Mouse (Mus musculus): ENCODE data around the gene Slc22a6. TPM values are rescaled to one million over a fixed set of nuclear protein-coding genes. Genes with fewer than 3 reads are reported as not detected.

The Slc22a6 gene
- polyA plus RNA-seq, 1 experiment from 2014 or later: 6.6 TPM

DNA sequence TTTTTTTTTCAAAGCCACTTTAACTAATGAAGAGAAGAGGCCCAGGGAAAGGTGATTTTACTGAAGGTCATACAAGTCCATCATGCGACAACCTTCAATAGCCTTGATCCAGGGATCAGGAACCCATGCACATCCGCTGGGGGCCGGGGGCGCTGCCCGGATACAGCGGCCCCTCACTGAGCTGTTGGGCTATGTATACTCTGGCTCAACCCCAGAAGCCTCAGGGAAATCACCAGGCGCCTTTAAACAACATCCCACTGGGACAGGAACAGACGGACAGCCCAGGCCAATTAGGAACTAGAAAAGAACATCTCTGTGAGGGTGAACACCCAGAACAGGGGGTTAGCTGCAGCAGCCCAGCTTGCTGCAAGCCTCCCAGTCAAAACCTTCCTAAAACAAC lies 26.9 kb upstream of the Slc22a6 start, which contains the start of gene Slc22a8:
Slc22a8 (plus strand) TSS at position 301 of the 400 bp plus-strand sequence.
- no peaks in the 10 kb centered on the region for H3K9me3 ChIP-seq
- H3K4me2 ChIP-seq (replicated peaks): no peak within 1 kb of the TSS
- H3K4me3 ChIP-seq: no peak within 1 kb of the TSS
- H3K4me1 ChIP-seq: 0 out of 2 replicates have a peak, but pooled peaks cover 3% of the 10 kb centered on the region
- no peaks in the 10 kb centered on the region for H3K36me3 ChIP-seq
- no peak for ATAC-seq (replicated peaks)
- H3K27me3 ChIP-seq: no peaks in the 10 kb centered on the region
- no peak within 1 kb of the TSS for H3K27ac ChIP-seq (replicated peaks)
- WGBS: 61% methylated on average over 8 of the region's 8 CpGs
- H3K9ac ChIP-seq (replicated peaks): no peak within 1 kb of the TSS

DNA sequence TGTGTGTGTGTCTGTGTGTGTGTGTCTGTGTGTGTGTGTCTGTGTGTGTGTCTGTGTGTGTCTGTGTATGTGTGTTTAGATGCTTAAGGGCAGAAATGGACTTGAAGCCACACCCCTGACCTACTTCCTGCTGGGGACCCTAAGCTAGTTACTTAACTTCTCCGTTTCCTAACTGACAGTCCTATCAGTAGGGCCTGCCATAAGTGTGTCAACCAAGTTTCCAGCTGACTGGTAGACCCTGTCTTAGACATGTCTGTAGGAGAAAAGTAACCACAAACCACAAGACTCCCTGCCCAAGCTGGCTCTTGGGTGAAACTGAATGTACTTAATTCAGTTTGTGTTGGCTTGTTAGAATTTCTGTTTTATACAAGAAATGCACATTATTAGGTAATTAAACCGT lies 25.7 kb upstream of the Slc22a6 start:
- no peaks in the 10 kb centered on the region for H3K27me3 ChIP-seq
- H3K27ac ChIP-seq (replicated peaks): no peak overlapping the region
- H3K9ac ChIP-seq (replicated peaks): no peak overlapping the region
- H3K4me1 ChIP-seq: 0 out of 2 replicates have a peak, but pooled peaks cover 3% of the 10 kb centered on the region
- no peak for ATAC-seq (replicated peaks)
- H3K9me3 ChIP-seq: no peaks in the 10 kb centered on the region
- 72% methylated on average over 2 of the region's 2 CpGs for WGBS
- H3K4me2 ChIP-seq (replicated peaks): no peak overlapping the region
- no peaks in the 10 kb centered on the region for H3K36me3 ChIP-seq
- no peak overlapping the region for H3K4me3 ChIP-seq

DNA sequence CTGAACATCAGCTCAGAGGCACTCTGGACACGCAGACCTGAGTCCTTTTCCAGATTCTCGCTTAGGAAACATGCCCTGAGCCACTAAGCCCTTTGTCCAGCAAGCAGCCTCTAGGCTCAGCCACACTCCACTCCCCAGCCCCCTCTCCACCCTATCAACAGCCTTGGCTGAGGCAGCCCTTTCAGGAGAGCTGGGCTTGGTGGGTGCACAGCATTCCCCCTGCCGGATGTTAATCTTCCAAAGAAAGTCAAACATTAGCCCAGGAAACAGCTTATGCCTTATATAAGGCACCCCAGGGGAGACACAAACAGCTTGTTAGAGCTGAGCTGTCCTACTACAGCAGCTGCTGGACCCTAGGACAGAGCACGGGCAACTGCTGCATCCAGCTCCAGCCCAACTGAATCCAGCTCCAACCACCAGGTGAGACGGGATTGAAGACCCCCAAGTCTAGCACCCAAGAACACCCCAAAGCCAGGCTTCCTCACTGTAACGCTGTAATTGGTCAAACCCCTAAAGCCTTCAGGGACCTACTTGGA lies 24.9 kb upstream of the Slc22a6 start:
- H3K27me3 ChIP-seq: no peaks in the 10 kb centered on the region
- no peaks in the 10 kb centered on the region for H3K36me3 ChIP-seq
- H3K9me3 ChIP-seq: no peaks in the 10 kb centered on the region
- 0 out of 2 replicates have a peak, but pooled peaks cover 3% of the 10 kb centered on the region for H3K4me1 ChIP-seq
- H3K9ac ChIP-seq (replicated peaks): no peak overlapping the region
- no peak for ATAC-seq (replicated peaks)
- no peak overlapping the region for H3K4me2 ChIP-seq (replicated peaks)
- 51% methylated on average over 6 of the region's 6 CpGs for WGBS
- H3K27ac ChIP-seq (replicated peaks): no peak overlapping the region
- H3K4me3 ChIP-seq: no peak overlapping the region

DNA sequence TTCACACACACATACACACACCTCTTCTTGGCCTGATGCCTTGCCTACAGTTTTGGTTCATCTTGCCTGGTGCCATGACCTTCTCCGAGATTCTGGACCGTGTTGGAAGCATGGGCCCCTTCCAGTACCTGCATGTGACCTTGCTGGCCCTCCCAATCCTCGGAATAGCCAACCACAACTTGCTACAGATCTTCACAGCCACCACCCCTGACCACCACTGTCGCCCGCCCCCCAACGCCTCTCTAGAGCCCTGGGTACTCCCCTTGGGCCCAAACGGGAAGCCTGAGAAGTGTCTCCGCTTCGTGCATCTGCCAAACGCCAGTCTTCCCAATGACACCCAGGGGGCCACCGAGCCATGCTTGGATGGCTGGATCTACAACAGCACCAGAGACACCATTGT lies 24.0 kb upstream of the Slc22a6 start:
- Histone ChIP-seq H3K9ac (replicated peaks) (no peak overlapping the region), H3K9me3 (no peaks in the 10 kb centered on the region), H3K27ac (replicated peaks) (no peak overlapping the region), H3K4me1 (0 out of 2 replicates have a peak, but pooled peaks cover 3% of the 10 kb centered on the region), H3K4me3 (no peak overlapping the region), H3K36me3 (no peaks in the 10 kb centered on the region), H3K4me2 (replicated peaks) (no peak overlapping the region), H3K27me3 (no peaks in the 10 kb centered on the region)
- 85% methylated on average over 11 of the region's 11 CpGs for WGBS
- ATAC-seq (replicated peaks): no peak

DNA sequence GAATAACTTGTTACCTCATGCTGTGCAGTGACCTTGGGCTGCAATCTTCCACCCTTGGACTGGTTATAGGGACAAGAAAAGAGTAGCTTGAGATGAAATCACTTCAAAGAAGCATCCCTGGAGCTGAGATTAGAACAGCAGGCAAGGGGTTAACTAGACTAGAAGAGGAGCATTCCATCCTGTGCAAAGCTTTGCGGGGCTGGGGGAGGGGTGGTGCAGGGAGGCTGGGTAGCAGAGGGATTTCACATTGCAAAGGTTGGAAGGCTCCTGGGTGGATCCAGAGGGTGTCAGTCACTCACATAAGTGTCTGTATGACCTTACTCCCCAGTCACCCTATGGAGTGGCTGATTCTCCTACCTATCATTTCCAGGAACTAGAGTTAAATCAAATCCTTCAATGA lies 23.3 kb upstream of the Slc22a6 start:
- ATAC-seq (replicated peaks): no peak; the same call in 1 of the 2 replicates
- H3K4me2 ChIP-seq (replicated peaks): no peak overlapping the region
- no peaks in the 10 kb centered on the region for H3K36me3 ChIP-seq
- no peaks in the 10 kb centered on the region for H3K27me3 ChIP-seq
- no peaks in the 10 kb centered on the region for H3K9me3 ChIP-seq
- no peak overlapping the region for H3K9ac ChIP-seq (replicated peaks)
- no peak overlapping the region for H3K4me3 ChIP-seq
- 0 out of 2 replicates have a peak, but pooled peaks cover 3% of the 10 kb centered on the region for H3K4me1 ChIP-seq
- WGBS: 4% methylated on average over 1 of the region's 1 CpGs
- no peak overlapping the region for H3K27ac ChIP-seq (replicated peaks)

DNA sequence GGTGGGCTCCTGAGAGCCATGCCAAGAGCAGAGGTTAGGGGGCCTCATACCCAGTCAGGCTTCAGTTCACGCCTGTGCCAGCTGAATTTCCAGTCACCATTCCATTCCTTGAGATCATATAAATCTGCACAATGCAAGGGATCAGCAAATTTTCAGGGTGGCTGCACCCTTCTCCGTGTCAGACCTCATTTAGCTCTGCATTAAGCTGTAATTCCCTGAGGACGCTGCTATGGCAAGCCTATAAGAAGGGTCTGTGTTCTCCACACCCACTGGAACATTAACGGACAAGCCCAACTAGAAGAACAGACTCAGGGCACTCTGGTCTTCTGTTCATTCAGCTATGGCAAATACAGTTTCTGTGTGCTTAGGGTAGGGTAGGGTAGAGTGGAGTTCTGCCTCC lies 20.6 kb upstream of the Slc22a6 start:
- no peak overlapping the region for H3K4me3 ChIP-seq
- H3K36me3 ChIP-seq: no peaks in the 10 kb centered on the region
- ATAC-seq (replicated peaks): no peak
- no peaks in the 10 kb centered on the region for H3K27me3 ChIP-seq
- no peaks in the 10 kb centered on the region for H3K9me3 ChIP-seq
- 0 out of 2 replicates have a peak, but pooled peaks cover 3% of the 10 kb centered on the region for H3K4me1 ChIP-seq
- no peak overlapping the region for H3K9ac ChIP-seq (replicated peaks)
- WGBS: 26% methylated on average over 4 of the region's 4 CpGs
- no peak overlapping the region for H3K4me2 ChIP-seq (replicated peaks)
- H3K27ac ChIP-seq (replicated peaks): no peak overlapping the region

DNA sequence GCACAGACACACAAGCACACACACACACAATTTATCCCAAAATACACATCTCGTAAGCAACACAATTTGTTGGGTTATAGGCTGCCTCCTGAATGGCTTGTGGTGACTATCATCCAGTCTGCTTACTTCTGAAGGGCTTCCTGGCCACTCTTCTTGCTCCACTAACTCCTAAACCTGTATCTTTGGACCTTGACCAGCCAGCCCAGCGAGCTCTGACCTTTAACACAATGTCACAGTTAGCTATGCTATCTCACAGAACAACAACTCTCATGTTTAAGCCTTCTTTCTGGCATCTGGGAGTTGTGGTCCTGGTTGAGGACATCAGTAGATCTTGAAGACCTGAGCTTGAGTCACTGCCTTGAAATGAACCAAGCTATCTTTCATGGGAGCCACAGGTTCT lies 18.6 kb upstream of the Slc22a6 start:
- 0 out of 2 replicates have a peak, but pooled peaks cover 3% of the 10 kb centered on the region for H3K4me1 ChIP-seq
- H3K36me3 ChIP-seq: no peaks in the 10 kb centered on the region
- H3K9ac ChIP-seq (replicated peaks): no peak overlapping the region

DNA sequence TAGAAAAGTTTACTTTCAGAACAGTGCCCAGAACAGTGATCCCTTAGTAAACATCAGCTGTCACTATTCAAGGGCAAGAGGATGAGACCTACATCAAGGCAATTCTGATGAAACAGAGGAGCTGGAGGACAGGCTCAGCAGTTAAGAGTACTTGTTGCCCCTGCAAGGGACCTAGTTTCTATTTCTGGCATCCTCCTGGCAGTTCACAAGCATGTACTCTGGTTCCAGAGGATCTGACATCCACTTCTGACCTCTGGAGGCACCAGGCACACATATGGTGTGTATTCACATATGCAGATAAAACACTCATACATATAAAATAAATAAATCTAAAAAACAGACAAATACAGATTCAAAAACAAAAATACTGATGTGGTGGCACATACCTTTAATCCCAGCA lies 15.9 kb upstream of the Slc22a6 start:
- no peak overlapping the region for H3K9ac ChIP-seq (replicated peaks)
- H3K4me3 ChIP-seq: no peak overlapping the region
- no peaks in the 10 kb centered on the region for H3K36me3 ChIP-seq
- H3K9me3 ChIP-seq: no peaks in the 10 kb centered on the region
- no peak overlapping the region for H3K27ac ChIP-seq (replicated peaks)
- H3K27me3 ChIP-seq: no peaks in the 10 kb centered on the region
- no peak overlapping the region for H3K4me2 ChIP-seq (replicated peaks)
- no peaks in the 10 kb centered on the region for H3K4me1 ChIP-seq
- no peak for ATAC-seq (replicated peaks)

More for the DNA sequence above, 18.6 kb upstream of the Slc22a6 start:
- no peaks in the 10 kb centered on the region for H3K9me3 ChIP-seq
- no peaks in the 10 kb centered on the region for H3K27me3 ChIP-seq
- no peak overlapping the region for H3K4me2 ChIP-seq (replicated peaks)
- 71% methylated on average over 2 of the region's 2 CpGs for WGBS
- ATAC-seq (replicated peaks): no peak
- H3K4me3 ChIP-seq: no peak overlapping the region
- H3K27ac ChIP-seq (replicated peaks): no peak overlapping the region

DNA sequence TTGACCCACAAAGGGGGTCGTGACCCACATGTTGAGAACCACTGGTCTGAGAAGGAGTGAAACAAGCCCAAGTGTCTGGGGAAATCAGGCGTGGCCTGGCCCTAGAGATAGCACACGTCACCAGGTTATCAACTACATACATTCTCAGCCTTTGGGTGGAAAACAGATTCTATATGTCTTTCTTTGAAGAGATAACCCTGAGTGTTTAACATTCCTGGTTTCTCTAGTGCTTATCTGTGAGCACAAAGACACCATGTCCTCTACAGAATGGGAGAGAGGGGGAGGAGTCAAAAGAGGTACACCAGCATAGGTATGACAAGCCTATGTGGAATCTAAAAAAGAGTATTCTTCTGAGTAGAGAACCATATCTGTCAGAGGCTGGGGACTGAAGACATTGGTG lies 14.9 kb upstream of the Slc22a6 start:
- no peak overlapping the region for H3K27ac ChIP-seq (replicated peaks)
- WGBS: 79% methylated on average over 3 of the region's 3 CpGs
- no peak overlapping the region for H3K4me2 ChIP-seq (replicated peaks)
- no peak for ATAC-seq (replicated peaks)
- H3K4me3 ChIP-seq: no peak overlapping the region
- no peaks in the 10 kb centered on the region for H3K9me3 ChIP-seq
- H3K27me3 ChIP-seq: no peaks in the 10 kb centered on the region
- H3K4me1 ChIP-seq: no peaks in the 10 kb centered on the region
- no peaks in the 10 kb centered on the region for H3K36me3 ChIP-seq
- H3K9ac ChIP-seq (replicated peaks): no peak overlapping the region

DNA sequence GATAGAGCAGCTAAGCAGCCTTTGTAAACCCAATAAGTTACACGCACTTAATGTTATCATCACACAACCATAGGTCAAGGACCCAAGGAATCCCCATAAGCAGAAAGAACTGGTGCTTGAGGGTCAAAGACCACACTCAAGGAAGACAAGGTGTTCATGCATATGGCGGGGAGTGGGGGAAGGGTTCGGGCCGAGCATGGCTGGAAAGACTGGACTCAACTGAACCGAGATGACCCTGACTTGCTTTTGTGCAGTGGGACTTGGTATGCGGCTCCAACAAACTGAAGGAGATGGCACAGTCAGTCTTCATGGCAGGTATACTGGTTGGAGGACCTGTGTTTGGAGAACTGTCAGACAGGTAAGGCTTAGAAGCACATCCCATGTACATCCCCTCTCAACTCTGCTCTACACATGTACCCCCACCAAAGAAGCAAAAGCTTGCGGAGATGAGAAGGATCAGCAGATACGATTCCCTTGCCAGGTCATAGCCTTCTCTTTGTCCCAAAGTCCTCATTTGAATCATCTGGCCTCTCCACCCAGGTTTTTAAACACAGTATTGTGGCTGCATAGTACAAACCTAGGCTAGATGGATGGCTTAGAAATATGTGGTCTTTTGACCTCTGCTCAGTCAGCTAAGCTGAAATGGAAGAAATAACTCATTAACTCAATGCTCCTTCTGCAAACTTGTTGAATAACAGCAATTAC lies 13.2 kb upstream of the Slc22a6 start:
- 96% methylated on average over 8 of the region's 8 CpGs for WGBS
- Histone ChIP-seq H3K27me3 (no peaks in the 10 kb centered on the region), H3K27ac (replicated peaks) (no peak overlapping the region), H3K36me3 (no peaks in the 10 kb centered on the region), H3K4me1 (no peaks in the 10 kb centered on the region), H3K4me2 (replicated peaks) (no peak overlapping the region), H3K9ac (replicated peaks) (no peak overlapping the region), H3K9me3 (no peaks in the 10 kb centered on the region), H3K4me3 (no peak overlapping the region)
- ATAC-seq (replicated peaks): no peak

DNA sequence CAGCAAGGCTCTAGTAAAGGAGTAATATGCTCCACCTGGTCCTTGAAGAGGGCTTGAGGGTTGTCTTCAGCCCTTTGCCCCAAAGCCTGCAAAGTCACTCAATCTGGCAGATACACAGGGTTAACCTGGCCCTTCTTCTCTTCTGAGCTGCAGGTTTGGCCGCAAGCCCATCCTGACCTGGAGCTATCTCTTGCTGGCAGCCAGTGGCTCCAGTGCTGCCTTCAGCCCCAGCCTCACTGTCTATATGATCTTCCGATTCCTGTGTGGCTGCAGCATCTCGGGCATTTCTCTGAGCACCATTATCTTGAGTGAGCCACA lies 12.6 kb upstream of the Slc22a6 start:
- Histone ChIP-seq H3K36me3 (no peaks in the 10 kb centered on the region), H3K4me1 (no peaks in the 10 kb centered on the region), H3K4me3 (no peak overlapping the region), H3K9me3 (no peaks in the 10 kb centered on the region), H3K9ac (replicated peaks) (no peak overlapping the region), H3K4me2 (replicated peaks) (no peak overlapping the region), H3K27ac (replicated peaks) (no peak overlapping the region), H3K27me3 (no peaks in the 10 kb centered on the region)
- WGBS: 90% methylated on average over 3 of the region's 3 CpGs
- ATAC-seq (replicated peaks): no peak

DNA sequence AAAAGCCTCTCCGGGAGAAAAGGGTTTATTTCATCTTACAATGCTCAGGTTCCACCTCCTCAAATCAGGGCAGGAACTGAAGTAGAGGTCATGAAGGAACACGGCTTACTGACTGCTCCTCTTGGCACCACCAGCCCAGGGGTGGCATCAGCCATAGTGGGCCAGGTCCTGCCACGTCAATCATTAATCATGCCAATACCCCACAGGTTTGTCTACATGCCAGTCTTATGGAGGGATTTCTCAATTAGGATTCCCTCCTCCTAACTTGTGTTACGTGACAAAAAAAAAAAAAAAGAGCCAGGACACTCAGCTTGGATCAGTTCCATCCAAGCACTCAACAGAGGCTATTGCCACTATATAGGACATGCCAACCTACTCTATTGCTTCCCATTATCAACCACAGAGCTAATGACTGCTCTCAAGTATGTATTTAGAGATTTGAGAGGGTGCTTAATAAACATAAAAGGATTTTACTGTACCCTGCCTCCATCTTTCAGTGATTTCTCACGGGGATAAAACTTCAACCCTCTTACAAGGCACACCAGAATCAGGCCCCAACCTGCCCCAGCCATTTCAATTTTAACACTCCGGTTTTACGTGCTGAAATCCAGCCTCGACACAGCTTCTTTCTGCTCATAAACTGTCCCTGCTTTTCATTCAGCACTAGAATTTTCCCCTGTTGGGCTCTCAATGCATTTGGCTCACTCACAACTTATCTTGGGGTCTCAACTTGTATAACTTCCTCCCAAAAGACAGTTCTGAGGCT lies 6.3 kb upstream of the Slc22a6 start:
- H3K4me2 ChIP-seq (replicated peaks): no peak overlapping the region
- ATAC-seq (replicated peaks): no peak
- no peak overlapping the region for H3K27ac ChIP-seq (replicated peaks)
- H3K4me1 ChIP-seq: no peaks in the 10 kb centered on the region
- 75% methylated on average over 8 of the region's 8 CpGs for WGBS
- no peak overlapping the region for H3K9ac ChIP-seq (replicated peaks)
- no peaks in the 10 kb centered on the region for H3K27me3 ChIP-seq
- no peak overlapping the region for H3K4me3 ChIP-seq
- no peaks in the 10 kb centered on the region for H3K36me3 ChIP-seq
- no peaks in the 10 kb centered on the region for H3K9me3 ChIP-seq
